Mouse (Mus musculus) adrenal gland, postnatal 0 days (tissue): ENCODE results near the gene Chil1. TPM values are rescaled to one million over a fixed set of nuclear protein-coding genes. Genes with fewer than 3 reads are reported as not detected.

Source experiments
- polyA plus RNA-seq: library from polyadenylated mRNA; unstranded; fragments of >200 nt; fragmentation: Nextera tagmentation; extraction: Ambion mirVana; gene quantifications from 2 replicates; pipeline ENCODE4 v1.2.1, GENCODE M21; 2015

Chil1 gene
- polyA plus RNA-seq, result 3.4 and 3.5 TPM in 2 replicates

GRCm38 (mm10) chr1:134182025-134182424 is at the start of gene Chil1:
Gene Chil1 (plus strand): TSS chr1:134182176.

GRCm38 (mm10) chr1:134193126-134193525 is 11.2 kb downstream of the Chil1 start, which contains the start of gene Mybph:
Gene Mybph (plus strand): TSS chr1:134193448.

GRCm38 (mm10) chr1:134235391-134235921 is 53.5 kb downstream of the Chil1 start, which contains the start of gene Adora1:
Gene Adora1 (minus strand): TSS chr1:134235431.

Other genes with a start within 250 kb of the Chil1 start
- 17.8 and 24.8 TPM in 2 replicates for gene Fmod, start 144.9 kb upstream of the Chil1 start, polyA plus RNA-seq
- gene Btg2, start 103.1 kb upstream of the Chil1 start, polyA plus RNA-seq, result 19.9 and 20.4 TPM in 2 replicates
- 0.22 and 0.25 TPM in 2 replicates for gene Chit1, start 70.9 kb upstream of the Chil1 start, polyA plus RNA-seq
- gene Mybph, start 11.3 kb downstream of the Chil1 start, polyA plus RNA-seq, result 0.38 and 0.39 TPM in 2 replicates
- gene Adora1, start 53.3 kb downstream of the Chil1 start, polyA plus RNA-seq, result 22.8 and 68.6 TPM in 2 replicates
- 0.24 and 0.84 TPM in 2 replicates for gene Myog, start 107.8 kb downstream of the Chil1 start, polyA plus RNA-seq
- 0.91 and 2.3 TPM in 2 replicates for gene Ppfia4, start 150.8 kb downstream of the Chil1 start, polyA plus RNA-seq
- 33.5 and 36.1 TPM in 2 replicates for gene Tmem183a, start 179.8 kb downstream of the Chil1 start, polyA plus RNA-seq
- not detected in 2 replicates for gene 4933406M09Rik, start 203.8 kb downstream of the Chil1 start, polyA plus RNA-seq
- gene Cyb5r1, start 223.4 kb downstream of the Chil1 start, polyA plus RNA-seq, result 18.1 and 27.8 TPM in 2 replicates
- gene Adipor1, start 233.2 kb downstream of the Chil1 start, polyA plus RNA-seq, result 94.9 and 131 TPM in 2 replicates